ENCODE assay signal across 7 mouse cellular contexts in genomic region chr14:19584804-19585667, GRCm38 (mm10). TPM values are rescaled to one million over a fixed set of nuclear protein-coding genes. Genes with fewer than 3 reads are reported as not detected.
DNase-seq lines count a peak whose midpoint lies in the region; ATAC-seq and TF ChIP-seq lines count a peak whose summit lies in the region.
"Not testable (repeated sequence)": the region's sequence is repeated elsewhere in the genome, so short reads cannot be mapped to it uniquely, and the experiment has no call there.

Gene Gm2237 (minus strand): TSS chr14:19585135.

- H3K4me3 ChIP-seq in embryonic facial prominence, embryonic 15.5 days (replicated peaks), result peak within 1 kb of the TSS; percentile 48
- peak within 1 kb of the TSS; percentile 44 for H3K4me3 ChIP-seq in heart, embryonic 11.5 days (ENCODE audit: low read depth, low read length)
- peak within 1 kb of the TSS; percentile 30 for H3K4me3 ChIP-seq in intestine, postnatal 0 days (ENCODE audit: low read depth, low read length)
- peak within 1 kb of the TSS; percentile 54 for H3K4me3 ChIP-seq in limb, embryonic 10.5 days
- H3K4me3 ChIP-seq in megakaryocyte, embryonic 14.5 days (replicated peaks), result peak within 1 kb of the TSS; percentile 65

- peak within 1 kb of the TSS; percentile 53 for H3K4me2 ChIP-seq in embryonic facial prominence, embryonic 15.5 days (replicated peaks)
- peak within 1 kb of the TSS; percentile 44 for H3K4me2 ChIP-seq in heart, embryonic 11.5 days
- peak within 1 kb of the TSS; percentile 64 for H3K4me2 ChIP-seq in intestine, postnatal 0 days (replicated peaks; ENCODE audit: low read depth)

- ATAC-seq in embryonic facial prominence, embryonic 15.5 days (ENCODE audit: insufficient number of reproducible peaks, low FRiP score, low TSS enrichment, low read depth); heart, embryonic 11.5 days (replicated peaks; ENCODE audit: insufficient number of reproducible peaks, low FRiP score, low TSS enrichment); intestine, postnatal 0 days: not testable (repeated sequence)

- DNase-seq in adrenal gland, adult 8-10 months, result peak; percentile 11
- peak; percentile 48 for DNase-seq in limb, embryonic 10.5 days (ENCODE audit: low spot score)
- peak; percentile 11 for DNase-seq in right cerebral cortex, postnatal 25 days

- H3K27ac ChIP-seq in embryonic facial prominence, embryonic 15.5 days (replicated peaks); heart, embryonic 11.5 days (ENCODE audit: low read depth, low read length); intestine, postnatal 0 days (ENCODE audit: low read depth, low read length): not testable (repeated sequence)
- peak within 1 kb of the TSS; percentile 85 for H3K27ac ChIP-seq in limb, embryonic 10.5 days

- under 1% methylated on average over 30 of the region's 62 CpGs for WGBS in embryonic facial prominence, embryonic 15.5 days
- 0% methylated on average over 25 of the region's 62 CpGs for WGBS in heart, embryonic 11.5 days (ENCODE audit: insufficient replicate concordance)
- WGBS in intestine, postnatal 0 days, result 0% methylated on average over 12 of the region's 62 CpGs
- WGBS in limb, embryonic 10.5 days, result under 1% methylated on average over 32 of the region's 62 CpGs

- not testable (repeated sequence) for H3K9me3 ChIP-seq in embryonic facial prominence, embryonic 15.5 days (replicated peaks); heart, embryonic 11.5 days (replicated peaks; ENCODE audit: control insufficient read depth, low read length); intestine, postnatal 0 days (ENCODE audit: control insufficient read depth); limb, embryonic 10.5 days (replicated peaks); megakaryocyte, embryonic 14.5 days

- not testable (repeated sequence) for H3K4me1 ChIP-seq in embryonic facial prominence, embryonic 15.5 days; heart, embryonic 11.5 days (ENCODE audit: control insufficient read depth, insufficient read depth, low read length); intestine, postnatal 0 days (replicated peaks; ENCODE audit: control insufficient read depth, insufficient read depth, low read length); limb, embryonic 10.5 days; megakaryocyte, embryonic 14.5 days

- not testable (repeated sequence) for H3K27me3 ChIP-seq in embryonic facial prominence, embryonic 15.5 days; heart, embryonic 11.5 days (ENCODE audit: control insufficient read depth, insufficient read depth, low read length); intestine, postnatal 0 days (replicated peaks; ENCODE audit: control insufficient read depth, insufficient read depth, low read length); limb, embryonic 10.5 days (ENCODE audit: low read depth, poor library complexity, severe bottlenecking); megakaryocyte, embryonic 14.5 days (replicated peaks)

- H3K9ac ChIP-seq in embryonic facial prominence, embryonic 15.5 days; intestine, postnatal 0 days (ENCODE audit: low read depth, low read length): not testable (repeated sequence)
- peak within 1 kb of the TSS; percentile 61; the same call in 1 of the 2 replicates for H3K9ac ChIP-seq in heart, embryonic 11.5 days (ENCODE audit: low read depth, low read length)

- peak; percentile 25; the same call in 1 of the 2 replicates for TF ChIP-seq CTCF in intestine, postnatal 0 days (IDR thresholded peaks at IDR 0.05; ENCODE audit: low read depth)

- H3K36me3 ChIP-seq in embryonic facial prominence, embryonic 15.5 days; heart, embryonic 11.5 days (ENCODE audit: control insufficient read depth, insufficient read depth, low read length); intestine, postnatal 0 days (ENCODE audit: control insufficient read depth, insufficient read depth); limb, embryonic 10.5 days; megakaryocyte, embryonic 14.5 days (replicated peaks; ENCODE audit: low read length): not testable (repeated sequence)

RNA-seq across cellular contexts. Expression of gene Gm2237, which starts in this region (rescaled TPM):
- total RNA-seq in adrenal gland, adult 8-10 months (2022), result 1 to 10 TPM in 2 of 4 experiments, under 1 TPM in 2; 0.42 to 1.4 (median 0.84) TPM
- polyA plus RNA-seq in embryonic facial prominence, embryonic 15.5 days (2015; fragmentation: Nextera tagmentation; extraction: Ambion mirVana), result 1.8 and 2.2 TPM in 2 replicates
- polyA plus RNA-seq in heart, embryonic 11.5 days (2014; fragmentation: Nextera tagmentation; extraction: Ambion mirVana), result 3.8 and 4.6 TPM in 2 replicates
- polyA plus RNA-seq in intestine, postnatal 0 days (2015; fragmentation: Nextera tagmentation; extraction: Ambion mirVana), result 0.72 and 0.83 TPM in 2 replicates
- 2.5 and 3.0 TPM in 2 replicates for polyA plus RNA-seq in limb, embryonic 10.5 days (2016; fragmentation: Nextera tagmentation; extraction: Ambion mirVana)
- not detected in 2 replicates for polyA plus RNA-seq in megakaryocyte, embryonic 14.5 days (2012; ENCODE audit: insufficient read depth, low replicate concordance)
